Mouse (Mus musculus) stomach, embryonic 16.5 days (tissue): ENCODE results near the gene Tpk1. TPM values are rescaled to one million over a fixed set of nuclear protein-coding genes. Genes with fewer than 3 reads are reported as not detected.

ENCODE experiments used
- ATAC-seq: fragments of 200-750 bp; cut with Nextera tagmentation; 2 replicates; pipeline ENCODE4 v1.8.0; 2017; ENCODE audit warnings: moderate number of reproducible peaks, moderate TSS enrichment; ENCODE audit not compliant: insufficient read depth, low FRiP score
- H3K27ac ChIP-seq: fragments of 300-500 bp; sonication (generic); 2 replicates; pipeline ENCODE4 v1.5.1; 2014; ENCODE audit warnings: low read length
- H3K27me3 ChIP-seq: fragments of 300-500 bp; sonication (generic); 2 replicates; pipeline ENCODE4 v1.6.1; 2014; ENCODE audit warnings: low read length, control low read depth, mixed read lengths; ENCODE audit not compliant: control insufficient read depth, insufficient read depth
- H3K36me3 ChIP-seq: fragments of 300-500 bp; sonication (generic); 2 replicates; pipeline ENCODE4 v1.6.1; 2014; ENCODE audit warnings: low read length; ENCODE audit not compliant: control insufficient read depth, insufficient read depth
- H3K4me1 ChIP-seq: fragments of 300-500 bp; sonication (generic); 2 replicates; pipeline ENCODE4 v1.6.1; 2014; ENCODE audit warnings: low read length, control low read depth, mixed read lengths; ENCODE audit not compliant: control insufficient read depth, insufficient read depth
- H3K4me2 ChIP-seq: fragments of 300-500 bp; sonication (generic); 2 replicates; pipeline ENCODE4 v1.6.1; 2014; ENCODE audit warnings: low read depth, low read length, mixed read lengths
- H3K4me3 ChIP-seq: fragments of 300-500 bp; sonication (generic); replicated peaks from 2 replicates; pipeline ENCODE4 v1.5.1; 2014; ENCODE audit warnings: mild to moderate bottlenecking, low read length
- H3K9ac ChIP-seq: fragments of 300-500 bp; sonication (generic); 2 replicates; pipeline ENCODE4 v1.6.1; 2014; ENCODE audit warnings: low read length
- H3K9me3 ChIP-seq: fragments of 300-500 bp; sonication (generic); replicated peaks from 2 replicates; pipeline ENCODE4 v1.6.1; 2016; ENCODE audit warnings: low read length, control low read depth; ENCODE audit not compliant: control insufficient read depth
- whole genome bisulfite sequencing: fragments of 180-500 bp; shearing (Covaris S2); extraction: QIAGEN DNeasy Blood & Tissue Kit; methylation state at CpG from one replicate; pipeline ENCODE4 v1.1.7; 2014; 5-methylcytosine and 5-hydroxymethylcytosine counted together
- polyA plus RNA-seq: library from polyadenylated mRNA; unstranded; fragments of >200 nt; fragmentation: Nextera tagmentation; extraction: Ambion mirVana; gene quantifications from 2 replicates; pipeline ENCODE4 v1.2.1, GENCODE M21; 2015

The Tpk1 gene
- polyA plus RNA-seq, 1 experiment from 2014 or later: 17.4 TPM

- H3K36me3 ChIP-seq: no peaks in the 10 kb centered on the region
- ATAC-seq: no peak
- no peaks in the 10 kb centered on the region for H3K27me3 ChIP-seq
- H3K9me3 ChIP-seq: no peaks in the 10 kb centered on the region
- H3K27ac ChIP-seq: no peak overlapping the region
- no peak overlapping the region for H3K4me2 ChIP-seq
- no peak overlapping the region for H3K4me3 ChIP-seq
- no peaks in the 10 kb centered on the region for H3K4me1 ChIP-seq
- H3K9ac ChIP-seq: no peak overlapping the region
Measured at GRCm38 (mm10) chr6:43312546-43312945, 353.5 kb downstream of the Tpk1 start.

GRCm38 (mm10) chr6:43310071-43310470 is 356.0 kb downstream of the Tpk1 start:
- no peak for ATAC-seq
- H3K4me1 ChIP-seq: no peaks in the 10 kb centered on the region
- 37% methylated on average over 6 of the region's 6 CpGs for WGBS
- H3K9ac ChIP-seq: no peak overlapping the region
- no peak overlapping the region for H3K27ac ChIP-seq
- no peaks in the 10 kb centered on the region for H3K9me3 ChIP-seq
- no peak overlapping the region for H3K4me2 ChIP-seq
- no peak overlapping the region for H3K4me3 ChIP-seq
- no peaks in the 10 kb centered on the region for H3K36me3 ChIP-seq
- H3K27me3 ChIP-seq: no peaks in the 10 kb centered on the region

DNA sequence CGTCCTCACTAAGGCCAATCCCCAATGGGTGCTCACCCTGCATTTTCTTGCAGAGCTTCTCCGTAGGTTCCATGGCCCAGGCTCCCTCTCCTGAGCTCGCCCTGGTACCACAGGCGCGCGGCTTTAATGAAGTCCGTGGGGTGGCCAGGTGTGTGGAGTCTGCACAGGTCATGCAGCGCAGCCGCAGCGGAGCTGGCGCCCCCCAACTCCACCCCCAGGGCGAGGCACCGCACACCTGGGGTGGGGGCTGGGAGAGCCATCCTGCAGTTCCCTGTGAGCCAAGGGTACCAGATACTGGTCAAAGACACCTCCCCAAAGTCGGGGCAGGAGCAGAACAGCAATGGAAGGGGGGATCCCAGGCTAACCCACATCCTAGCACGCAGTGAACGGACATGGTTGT is 356.6 kb downstream of the Tpk1 start, which contains the start of gene Nobox:
Nobox (minus strand) TSS at position 101 of the 400 bp plus-strand sequence.
- Histone ChIP-seq H3K36me3 (no peaks in the 10 kb centered on the region), H3K27me3 (no peaks in the 10 kb centered on the region), H3K27ac (0 out of 2 replicates have a peak within 1 kb of the TSS, but pooled peaks have one; percentile 14), H3K9ac (no peak within 1 kb of the TSS), H3K9me3 (no peaks in the 10 kb centered on the region), H3K4me2 (no peak within 1 kb of the TSS), H3K4me1 (no peaks in the 10 kb centered on the region), H3K4me3 (no peak within 1 kb of the TSS)
- 65% methylated on average over 16 of the region's 16 CpGs for WGBS
- ATAC-seq: no peak; the same call in 1 of the 2 replicates

- Histone ChIP-seq H3K4me2 (no peak overlapping the region), H3K36me3 (no peaks in the 10 kb centered on the region), H3K27ac (no peak overlapping the region), H3K4me1 (peaks cover 8% of the 10 kb centered on the region), H3K27me3 (no peaks in the 10 kb centered on the region), H3K9me3 (no peaks in the 10 kb centered on the region), H3K9ac (no peak overlapping the region), H3K4me3 (no peak overlapping the region)
- no peak for ATAC-seq
- 35% methylated on average over 2 of the region's 2 CpGs for WGBS
Measured at GRCm38 (mm10) chr6:43297508-43297850, 368.6 kb downstream of the Tpk1 start.

DNA sequence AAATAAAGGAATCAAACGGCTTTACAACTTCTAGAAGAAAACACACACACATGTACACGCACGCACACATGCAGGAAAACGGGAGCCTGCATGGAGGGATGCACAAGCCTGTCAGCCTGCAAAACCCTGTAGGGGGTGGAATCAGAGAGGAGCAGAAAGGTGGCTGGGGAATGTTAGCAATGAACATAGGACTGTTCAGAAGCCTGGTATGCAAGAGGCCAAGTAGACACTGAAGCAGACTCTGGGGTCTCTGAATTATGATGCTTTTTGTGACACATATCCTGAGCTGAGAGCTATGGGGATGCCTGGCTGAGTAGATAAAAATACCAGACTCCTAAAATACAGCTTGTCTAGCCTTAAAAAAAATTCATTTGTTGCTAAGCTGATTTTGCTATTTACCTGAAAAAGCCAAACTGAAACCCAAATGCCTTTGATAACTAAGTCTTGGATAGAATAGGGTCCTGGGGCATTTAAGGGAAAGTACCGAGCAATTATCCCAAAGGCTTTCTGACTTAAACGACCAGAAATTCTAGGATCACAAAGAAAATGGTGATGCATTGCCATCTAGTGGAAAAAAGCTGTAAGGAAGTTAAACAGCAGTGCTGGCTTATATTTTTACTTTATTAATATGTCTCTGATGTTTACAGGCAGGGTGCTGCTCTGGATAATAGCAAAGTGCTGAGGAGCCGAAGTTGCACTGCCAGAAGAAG is 369.1 kb downstream of the Tpk1 start:
- no peak overlapping the region for H3K4me2 ChIP-seq
- WGBS: 33% methylated on average over 7 of the region's 7 CpGs
- no peak overlapping the region for H3K27ac ChIP-seq
- no peak overlapping the region for H3K9ac ChIP-seq
- H3K4me1 ChIP-seq: peaks cover 13% of the 10 kb centered on the region
- no peaks in the 10 kb centered on the region for H3K9me3 ChIP-seq
- no peaks in the 10 kb centered on the region for H3K36me3 ChIP-seq
- H3K27me3 ChIP-seq: no peaks in the 10 kb centered on the region
- no peak overlapping the region for H3K4me3 ChIP-seq
- no peak for ATAC-seq

DNA sequence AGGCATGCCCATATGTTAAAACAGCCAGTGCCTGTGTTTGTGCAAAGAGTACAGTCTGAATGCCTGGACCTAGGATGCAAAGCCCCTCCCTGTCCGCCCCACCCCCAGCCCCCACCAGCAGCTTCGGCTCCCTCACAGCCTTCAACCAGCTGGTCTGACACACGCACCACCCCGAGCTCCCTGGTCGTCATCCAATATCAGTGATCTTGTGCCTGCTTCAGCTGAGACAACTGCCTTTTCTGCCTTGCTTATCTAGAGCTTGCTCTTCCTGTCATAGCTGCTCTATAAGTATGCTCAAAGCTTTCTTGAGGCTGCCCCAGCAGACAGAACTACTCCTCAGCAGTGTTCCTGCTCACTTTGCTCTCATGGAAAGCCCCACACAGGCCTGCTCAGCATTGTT is 370.2 kb downstream of the Tpk1 start:
- Histone ChIP-seq H3K4me2 (no peak overlapping the region), H3K4me3 (no peak overlapping the region), H3K9me3 (no peaks in the 10 kb centered on the region), H3K27ac (peak overlapping the region; percentile 34; the same call in 1 of the 2 replicates), H3K4me1 (peaks cover 15% of the 10 kb centered on the region), H3K9ac (no peak overlapping the region), H3K36me3 (no peaks in the 10 kb centered on the region), H3K27me3 (no peaks in the 10 kb centered on the region)
- WGBS: 13% methylated on average over 5 of the region's 5 CpGs
- 0 out of 2 replicates have a peak, but pooled peaks have one; percentile 20 for ATAC-seq
